Mouse (Mus musculus) neutrophil, adult 5-6 weeks (primary cell): ENCODE results near the gene Strada. TPM values are rescaled to one million over a fixed set of nuclear protein-coding genes. Genes with fewer than 3 reads are reported as not detected.
A peak's percentile ranks its signal among the peaks of the same experiment; 100 is the strongest.
"Not testable (repeated sequence)": the region's sequence is repeated elsewhere in the genome, so short reads cannot be mapped to it uniquely, and the experiment has no call there.

ENCODE experiments used
- ATAC-seq: fragments of 151-379, 151-347 bp; 2 replicates; pipeline ENCODE4 v1.8.0; 2017; ENCODE audit warnings: mild to moderate bottlenecking, moderate TSS enrichment; ENCODE audit not compliant: insufficient number of reproducible peaks, poor library complexity, low FRiP score, severe bottlenecking; ENCODE audit errors: extremely low read depth
- total RNA-seq: library from RNA; stranded (forward); fragments of 200-1000 nt; gene quantifications from 2 replicates; pipeline ENCODE4 v1.2.3, GENCODE M21; 2017

Strada gene
- total RNA-seq, 1 experiment from 2014 or later, result 34.6 TPM

DNA sequence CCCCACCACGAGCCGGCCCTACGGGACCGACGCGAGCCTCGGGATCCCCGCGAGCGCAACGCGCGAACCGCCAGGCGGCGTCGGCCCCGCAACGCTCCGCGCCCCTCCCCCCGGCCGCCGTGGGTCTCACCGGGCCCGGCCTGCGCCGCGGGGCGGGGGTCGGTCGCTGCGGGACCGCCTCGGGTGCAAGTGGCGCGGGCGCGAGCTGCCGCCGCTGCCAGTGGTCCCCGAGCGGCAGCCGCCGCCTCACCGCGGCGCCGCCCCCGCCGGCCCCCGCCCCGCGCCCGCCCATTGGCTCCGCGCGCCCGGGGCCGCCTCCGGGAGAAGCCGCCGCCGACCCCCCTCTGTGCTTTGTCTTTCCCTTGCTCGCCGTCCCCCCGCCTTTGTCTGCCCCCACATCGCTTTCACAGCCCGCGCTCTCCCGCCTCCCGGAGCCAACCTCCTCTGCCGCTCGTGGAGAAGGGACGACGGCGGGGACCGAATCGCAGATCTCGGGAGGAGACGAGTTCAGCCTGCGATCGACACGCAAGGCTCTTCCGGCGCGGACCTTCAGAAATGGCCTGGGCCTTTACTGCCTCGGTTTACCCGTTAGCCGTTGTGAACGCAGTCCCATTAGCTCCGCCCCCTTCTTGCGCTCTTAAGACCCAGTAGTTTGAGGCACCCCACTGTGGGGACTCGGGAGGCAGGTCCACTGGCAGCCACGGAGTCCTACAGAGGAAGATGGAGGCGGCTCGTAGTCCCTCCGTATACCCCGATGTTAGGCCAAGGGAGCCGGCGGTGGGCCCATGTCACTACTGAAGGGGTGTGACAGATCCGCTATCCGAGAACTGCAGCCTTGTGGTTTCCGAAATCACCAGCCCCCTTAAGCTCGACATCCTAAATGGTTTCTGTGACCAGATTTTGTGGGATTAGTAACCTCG lies 41.8 kb downstream of the Strada start:
- peak; percentile 17; the same call in 1 of the 2 replicates for ATAC-seq

DNA sequence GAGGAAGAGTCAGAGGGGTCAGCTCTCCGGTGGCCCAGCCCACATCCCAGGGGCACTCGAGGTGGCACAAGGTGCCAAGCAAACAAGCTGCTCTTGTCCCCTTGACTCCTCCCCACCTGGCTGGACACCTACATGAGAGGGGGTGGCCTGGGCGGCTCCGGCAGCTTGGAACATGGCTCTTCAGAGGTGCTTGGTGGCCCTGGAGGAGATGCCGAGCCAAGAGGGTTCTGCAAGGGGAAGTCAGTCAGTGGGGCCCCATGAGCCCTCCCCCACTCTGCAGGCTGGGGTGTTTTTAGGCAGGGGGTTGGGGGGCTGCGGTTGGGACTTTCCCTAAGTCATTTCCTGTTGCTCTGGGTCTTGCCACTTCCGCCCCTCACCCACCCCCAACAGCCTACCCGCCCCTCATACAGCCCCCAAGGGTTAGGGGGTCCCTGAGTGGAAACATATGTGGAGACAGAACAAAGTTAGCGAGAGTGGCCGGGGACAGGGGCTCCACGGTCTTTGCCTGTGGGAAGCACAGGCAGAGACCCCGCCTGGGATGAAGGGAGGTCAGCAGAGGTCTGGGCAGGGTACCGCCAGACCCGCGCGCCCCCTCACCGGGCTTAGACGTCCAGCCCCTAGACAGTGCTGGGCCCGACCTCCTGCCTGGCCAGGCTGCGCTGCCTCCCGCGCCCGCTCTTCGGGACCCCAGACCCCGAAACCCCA lies 42.6 kb downstream of the Strada start:
- ATAC-seq, result peak; percentile 65

DNA sequence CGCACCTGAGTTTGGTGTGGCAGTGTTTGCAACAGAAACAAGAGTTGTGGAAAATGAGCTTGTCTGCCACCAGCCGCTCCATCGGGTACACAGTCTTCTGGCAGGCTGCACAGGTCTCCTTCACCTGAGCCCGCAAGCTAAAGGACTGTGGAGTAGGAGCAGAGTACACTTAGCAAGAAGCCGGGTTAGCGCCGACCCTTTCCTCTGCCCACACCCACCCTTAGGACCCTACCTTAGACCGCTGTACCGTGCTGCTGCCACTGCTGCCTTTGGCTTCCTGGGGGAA lies 43.1 kb downstream of the Strada start:
- no peak for ATAC-seq

DNA sequence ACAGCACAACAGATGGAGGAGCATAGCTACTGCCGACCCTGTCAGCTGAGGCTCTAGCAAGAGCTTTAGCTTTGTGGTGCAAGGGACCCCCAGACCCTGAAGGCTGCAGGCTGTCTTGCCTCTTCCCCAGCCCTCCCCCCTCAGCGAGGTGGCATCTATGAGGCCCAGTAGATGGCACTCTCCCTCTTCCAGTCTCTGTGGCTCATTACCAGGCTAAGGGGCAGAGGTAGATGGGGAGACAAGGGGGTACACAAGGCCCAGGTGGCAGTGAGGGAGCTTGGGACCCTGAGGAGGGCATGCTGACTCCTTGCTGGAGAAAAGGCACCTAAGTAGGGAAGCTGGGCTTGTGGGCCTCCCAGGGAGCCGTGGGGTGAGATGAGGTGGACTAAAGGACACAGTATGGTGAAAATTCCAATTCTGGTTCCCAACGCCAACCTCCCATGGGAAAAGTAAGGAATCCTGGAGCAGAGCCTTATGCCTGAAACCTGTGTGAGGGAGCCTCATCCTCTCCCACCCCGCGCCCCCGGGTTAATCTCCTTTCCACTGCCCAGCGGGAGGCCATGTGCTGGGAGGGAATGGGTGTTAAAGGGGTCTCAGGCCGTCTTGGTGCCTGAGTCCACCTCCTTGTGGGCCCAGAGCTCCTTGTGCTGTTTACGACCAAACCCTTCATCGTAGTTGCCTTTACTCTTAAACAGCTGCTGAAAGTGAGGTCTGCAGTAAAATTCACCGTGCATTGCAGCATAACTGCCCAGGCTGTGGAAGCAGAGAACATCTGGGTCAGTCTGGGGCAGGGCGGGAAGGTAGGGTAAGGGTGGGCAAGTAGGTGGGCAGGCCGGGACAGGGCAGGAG lies 43.7 kb downstream of the Strada start:
- ATAC-seq, result peak; percentile 35; the same call in 1 of the 2 replicates

DNA sequence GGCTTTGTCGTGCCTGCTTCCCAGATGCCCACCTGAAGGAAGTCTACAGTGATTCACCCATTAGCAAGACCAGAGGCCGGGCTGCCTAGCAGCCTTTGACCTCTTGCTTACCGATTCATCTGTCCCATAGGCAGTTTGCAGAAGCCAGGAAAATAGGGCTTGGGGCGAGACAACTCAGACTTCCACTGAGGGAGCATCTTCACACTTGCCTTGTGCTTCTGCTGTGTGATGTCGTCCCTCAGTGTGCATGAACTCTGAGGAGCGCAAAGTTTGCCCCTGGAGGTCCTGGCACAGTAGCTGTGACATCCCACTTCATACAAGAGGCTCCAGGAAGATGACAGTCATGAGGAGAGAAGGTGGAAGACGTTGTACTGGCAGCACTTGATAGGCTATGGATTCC lies 44.8 kb downstream of the Strada start:
- ATAC-seq, result no peak

DNA sequence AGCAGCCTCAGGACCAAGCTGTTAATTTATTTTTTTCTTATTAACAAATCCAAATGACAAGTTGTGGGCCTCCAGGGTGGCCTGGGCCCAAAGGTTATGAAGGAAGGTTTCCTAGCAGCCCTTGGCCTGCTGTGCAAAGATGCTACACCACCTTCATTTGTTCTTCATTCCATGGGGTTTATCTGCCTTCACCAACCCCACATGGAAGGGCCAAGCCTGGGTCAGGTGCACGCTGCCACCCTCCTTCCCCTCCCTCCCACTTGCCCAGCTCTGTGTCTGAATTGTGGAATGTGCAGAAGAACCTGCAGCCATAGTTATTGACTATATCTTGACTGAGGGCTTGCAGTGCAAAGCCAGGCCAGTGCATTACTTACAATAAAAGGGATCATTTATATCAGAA lies 45.7 kb downstream of the Strada start:
- no peak for ATAC-seq

DNA sequence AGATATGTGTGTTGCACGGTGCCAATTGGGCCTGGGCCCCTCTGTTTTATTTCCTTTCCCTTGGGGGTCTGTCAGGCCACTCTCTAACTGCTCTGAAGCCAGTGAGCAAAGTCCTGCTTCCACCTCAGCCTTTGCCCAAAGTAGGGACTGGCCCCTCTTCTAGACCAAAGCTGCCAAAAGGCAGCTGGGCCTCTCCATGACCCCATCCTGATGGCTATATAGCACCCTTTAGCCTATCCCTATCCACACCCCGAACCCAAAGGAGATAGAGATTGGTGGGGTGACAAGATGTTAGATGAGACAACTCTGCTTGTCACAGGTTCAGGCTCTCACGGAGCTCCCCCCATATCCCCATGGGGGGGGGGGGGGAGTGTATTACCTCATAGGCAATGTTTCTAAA lies 46.2 kb downstream of the Strada start:
- ATAC-seq, result no peak

DNA sequence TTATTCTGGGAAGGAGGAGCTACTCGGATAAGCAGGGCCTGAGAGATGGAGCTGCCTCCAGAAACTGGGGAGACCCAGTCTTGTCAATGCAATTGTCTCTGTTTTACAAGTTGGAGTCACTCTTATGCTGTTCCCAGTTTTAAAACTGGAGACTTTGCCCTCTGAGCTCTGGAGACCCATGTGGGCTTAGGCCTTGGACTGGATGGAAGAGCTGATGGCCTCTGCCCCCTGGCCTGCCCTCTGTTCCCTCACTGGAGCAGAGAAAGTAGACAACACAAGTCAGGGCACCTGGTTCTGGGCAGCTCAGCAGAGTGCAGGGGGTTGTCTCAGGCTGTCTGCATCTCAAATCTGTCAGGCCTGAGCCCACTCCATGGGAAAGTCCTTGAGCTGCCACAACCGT lies 47.2 kb downstream of the Strada start:
- no peak for ATAC-seq

DNA sequence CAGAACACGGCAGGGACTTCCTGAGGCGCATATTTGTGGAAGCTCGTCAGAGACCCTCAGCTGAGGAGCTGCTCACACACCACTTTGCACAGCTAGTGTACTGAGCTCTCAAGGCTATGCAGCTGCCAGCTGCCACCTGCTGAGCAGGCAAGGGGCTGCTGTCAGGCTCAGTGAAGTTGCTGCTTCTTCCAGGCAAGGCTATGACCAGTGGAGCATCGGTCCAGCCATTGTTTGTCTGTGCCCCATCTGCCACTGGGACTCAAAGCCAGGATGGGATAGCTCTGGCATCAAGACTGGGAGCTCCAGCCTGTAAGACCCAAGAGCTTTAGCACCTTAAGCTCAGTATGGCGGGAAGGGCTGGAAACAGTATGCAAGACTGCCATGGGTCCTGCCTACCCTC lies 47.9 kb downstream of the Strada start:
- no peak for ATAC-seq

DNA sequence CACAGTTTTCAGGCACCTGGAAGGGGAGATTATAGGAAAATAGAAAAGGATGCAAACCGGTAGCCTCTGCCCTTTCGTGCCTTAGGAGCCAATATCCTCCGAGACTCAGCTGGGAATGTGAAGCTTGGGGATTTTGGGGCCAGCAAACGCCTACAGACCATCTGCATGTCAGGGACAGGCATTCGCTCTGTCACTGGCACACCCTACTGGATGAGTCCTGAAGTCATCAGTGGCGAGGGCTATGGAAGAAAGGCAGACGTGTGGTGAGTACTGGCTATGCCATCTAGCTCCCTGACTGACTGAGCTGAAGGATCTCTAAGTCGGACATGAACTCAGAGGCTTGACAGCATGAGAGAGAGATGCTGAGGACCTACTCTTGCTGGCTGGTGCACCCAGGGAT lies 49.8 kb downstream of the Strada start:
- ATAC-seq, result no peak

DNA sequence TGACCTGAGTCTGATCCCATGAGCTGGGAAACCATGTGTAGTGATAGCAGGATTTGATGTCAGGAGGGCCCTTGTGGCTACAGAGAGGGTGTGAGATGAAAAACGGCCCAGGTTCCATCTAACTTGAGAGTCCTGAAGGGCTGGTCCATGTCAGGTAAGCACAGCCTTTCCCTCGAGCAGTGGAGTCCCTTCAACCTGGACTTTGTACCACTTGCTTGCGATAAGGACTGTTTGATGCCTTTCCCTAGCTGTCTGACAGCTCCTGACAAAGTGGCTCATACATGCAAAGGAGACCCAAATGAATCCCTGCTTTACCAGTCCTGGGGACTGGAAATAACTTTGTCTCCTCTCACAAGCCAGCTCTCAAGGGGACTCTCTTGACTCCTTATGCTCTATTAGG lies 50.7 kb downstream of the Strada start:
- no peak for ATAC-seq

DNA sequence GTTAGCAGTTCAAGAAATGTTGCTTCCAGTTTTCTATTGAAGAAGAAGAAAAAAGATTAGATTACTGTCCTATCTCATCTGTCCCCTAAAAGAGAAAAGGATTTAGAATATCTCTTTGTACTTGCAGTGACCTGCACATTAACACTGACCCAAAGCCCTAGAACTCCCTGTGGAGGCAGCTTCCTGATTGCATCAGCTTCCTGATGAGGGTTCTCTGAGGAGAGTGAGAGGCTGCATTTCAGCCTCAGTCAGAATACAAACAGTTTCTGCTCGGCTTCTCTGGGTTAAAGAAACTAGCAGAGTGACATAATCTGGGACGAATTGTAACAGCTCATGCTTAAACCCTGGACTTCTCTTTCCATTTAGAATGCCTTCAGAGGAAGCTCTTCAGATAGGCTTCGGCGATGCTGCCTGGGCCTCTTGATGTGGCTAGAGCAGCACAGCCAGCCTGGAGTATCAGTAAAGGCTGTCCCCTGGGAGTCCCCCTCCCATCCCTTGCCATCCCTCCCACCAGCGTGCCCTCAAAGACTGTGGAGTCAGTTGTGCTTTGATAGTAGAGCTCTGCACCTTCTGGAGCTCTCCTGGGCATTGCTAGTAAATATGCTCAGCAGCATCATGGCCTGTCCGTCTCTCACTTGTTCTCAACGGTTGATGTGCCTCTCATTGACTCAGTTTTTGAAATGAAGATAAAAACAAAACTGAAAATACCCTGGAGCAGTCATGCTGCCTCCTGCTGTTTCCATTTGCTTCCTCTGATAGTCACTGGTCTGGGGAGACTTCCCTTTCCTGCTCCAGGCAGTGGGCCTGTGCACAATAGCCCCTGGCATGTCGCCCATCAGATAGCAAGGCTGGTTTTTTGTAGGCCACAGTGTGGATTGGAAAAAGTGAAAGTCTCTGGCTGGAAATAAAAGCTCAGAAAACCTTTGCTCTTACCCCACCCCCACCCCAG lies 67.1 kb downstream of the Strada start:
- 0 out of 2 replicates have a peak, but pooled peaks have one; percentile 16 for ATAC-seq

DNA sequence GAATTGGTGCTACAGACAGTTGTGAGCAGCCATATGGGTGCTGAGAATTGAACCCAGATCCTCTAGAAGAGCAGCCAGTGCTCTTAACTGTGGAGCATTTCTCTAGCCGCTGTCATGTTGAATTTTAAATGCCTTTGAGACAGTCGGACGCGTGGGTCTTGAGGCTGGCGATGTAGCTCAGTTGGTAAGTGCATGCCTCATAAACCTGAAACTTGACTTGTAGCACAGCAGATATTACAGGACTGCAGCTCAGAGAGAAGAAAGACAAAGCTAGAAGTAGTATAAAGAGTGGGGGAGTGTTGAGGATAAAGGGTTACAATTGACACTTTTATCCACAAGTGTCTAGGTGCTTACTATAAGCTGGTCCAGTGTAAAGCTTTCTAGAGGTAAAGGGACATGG lies 69.5 kb downstream of the Strada start:
- no peak for ATAC-seq

DNA sequence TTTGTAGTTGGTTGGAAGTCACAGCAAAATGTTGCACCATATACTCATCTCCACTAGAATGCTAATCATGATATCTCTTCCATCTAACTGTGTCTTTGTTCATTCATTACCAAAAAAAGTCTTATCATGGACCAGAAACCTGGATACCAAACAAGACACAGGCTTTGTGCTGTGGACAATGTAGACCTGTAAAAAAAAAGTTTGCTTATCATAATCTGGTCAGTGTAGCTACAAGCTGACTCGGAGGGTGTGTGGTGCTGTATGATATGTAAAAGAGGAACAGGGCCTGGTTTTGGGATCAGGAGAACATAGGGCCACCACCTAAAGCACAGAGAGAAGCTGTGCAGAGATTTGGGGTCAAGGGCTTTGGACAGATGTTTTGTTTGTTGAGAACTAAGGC lies 72.5 kb downstream of the Strada start:
- no peak for ATAC-seq

DNA sequence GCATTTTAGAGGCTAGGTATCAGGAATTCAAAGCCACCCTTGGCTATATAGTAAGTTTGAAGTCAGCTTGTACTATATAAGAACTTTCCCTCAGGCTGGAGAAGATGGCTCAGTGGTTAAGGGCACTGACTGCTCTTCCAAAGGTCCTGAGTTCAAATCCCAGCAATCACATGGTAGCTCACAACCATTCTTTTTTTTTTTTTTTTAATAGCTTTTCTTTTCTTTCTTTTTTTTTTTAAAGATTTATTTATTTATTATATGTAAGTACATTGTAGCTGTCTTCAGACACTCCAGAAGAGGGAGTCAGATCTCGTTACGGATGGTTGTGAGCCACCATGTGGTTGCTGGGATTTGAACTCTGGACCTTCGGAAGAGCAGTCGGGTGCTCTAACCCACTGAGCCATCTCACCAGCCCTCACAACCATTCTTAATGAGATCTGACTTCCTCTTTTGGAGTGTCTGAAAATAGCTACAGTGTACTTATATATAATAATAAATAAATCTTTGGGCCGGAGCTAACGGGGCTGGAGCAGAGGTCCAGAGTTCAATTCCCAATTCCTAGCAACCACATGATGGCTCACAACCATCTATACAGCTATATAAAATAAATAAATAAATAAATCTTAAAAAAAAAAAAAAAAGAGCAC lies 75.1 kb downstream of the Strada start:
- not testable (repeated sequence) for ATAC-seq

DNA sequence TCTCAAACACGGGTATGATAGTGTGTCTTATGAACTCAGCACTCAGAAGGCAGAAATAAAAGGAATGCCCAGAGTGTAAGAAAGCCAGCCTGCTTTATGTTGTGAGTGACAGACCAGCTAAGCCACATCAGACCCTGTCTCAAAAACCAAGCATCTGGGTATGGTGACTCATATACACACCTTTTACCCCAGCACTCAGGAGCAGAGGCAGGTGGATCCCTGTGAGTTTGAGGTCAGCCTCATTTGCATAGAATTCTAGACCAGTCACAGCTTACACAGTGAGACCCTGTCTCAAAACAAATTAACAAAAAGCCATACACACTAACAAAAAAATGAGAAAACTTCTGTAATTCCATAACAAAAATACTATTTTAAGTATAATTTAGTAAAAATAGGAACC lies 76.1 kb downstream of the Strada start:
- ATAC-seq, result no peak

DNA sequence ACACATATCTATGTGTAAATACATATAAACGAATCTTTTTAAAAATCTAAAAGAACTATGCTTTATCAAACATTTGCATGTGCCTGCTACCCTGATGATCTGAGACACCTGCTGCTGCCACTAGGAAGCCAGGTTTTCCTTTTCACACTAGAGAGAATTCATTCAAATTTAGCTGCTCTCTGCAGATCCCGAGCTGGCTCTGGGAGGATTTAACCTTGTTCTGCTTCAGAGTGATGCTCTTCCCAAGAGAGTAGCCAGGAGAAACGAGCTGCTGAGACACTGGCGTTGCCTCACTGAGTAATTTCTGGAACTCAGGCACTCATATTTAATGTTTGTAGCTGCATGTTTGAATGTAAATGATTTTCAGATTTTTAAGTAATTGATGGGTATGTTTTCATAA lies 77.2 kb downstream of the Strada start:
- ATAC-seq, result no peak

DNA sequence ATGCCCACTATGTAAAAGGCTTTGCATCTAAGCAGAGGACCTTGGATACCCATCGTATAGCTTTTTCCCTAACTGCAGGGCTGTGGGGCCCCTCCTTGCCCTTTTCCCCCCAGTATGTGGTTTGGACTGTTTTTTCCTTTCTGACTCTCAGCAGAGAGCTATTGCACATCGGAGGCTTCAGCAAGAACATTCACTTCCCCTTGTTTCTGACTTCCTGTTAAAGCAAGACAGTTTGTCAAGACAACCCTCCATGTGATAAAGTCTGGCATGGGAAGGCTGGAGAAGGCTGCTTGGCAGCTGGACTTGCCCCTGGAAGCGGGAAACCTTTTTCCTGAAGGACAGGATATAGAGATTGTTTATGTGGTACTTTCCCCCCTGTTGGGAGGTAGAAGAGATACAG lies 79.2 kb downstream of the Strada start:
- ATAC-seq, result peak; percentile 70
